Mouse (Mus musculus) CD4-positive, CD25-positive, alpha-beta regulatory T cell, adult 4 months (primary cell): ENCODE results near the gene Kxd1. TPM values are rescaled to one million over a fixed set of nuclear protein-coding genes. Genes with fewer than 3 reads are reported as not detected.
A peak's percentile ranks its signal among the peaks of the same experiment; 100 is the strongest.

Source experiments
- ATAC-seq: one replicate; pipeline ENCODE4 v1.8.0; 2017
- polyA plus RNA-seq, 2 experiments: library from polyadenylated mRNA; unstranded; fragments of 100-300 nt; shearing (Covaris generic); gene quantifications; one replicate each; pipeline ENCODE4 v1.2.1; 2017

Kxd1 gene
- polyA plus RNA-seq, 2 experiments from 2014 or later = 146 to 173 TPM

- no peak for ATAC-seq
Measured at GRCm38 (mm10) chr8:70546412-70546811, 18.7 kb upstream of the Kxd1 start.

GRCm38 (mm10) chr8:70544200-70544687 lies 16.5 kb upstream of the Kxd1 start:
- no peak for ATAC-seq

- no peak for ATAC-seq
Measured at GRCm38 (mm10) chr8:70541081-70541480, 13.3 kb upstream of the Kxd1 start.

GRCm38 (mm10) chr8:70540507-70541071 lies 12.8 kb upstream of the Kxd1 start:
- ATAC-seq = no peak

- no peak for ATAC-seq
Measured at GRCm38 (mm10) chr8:70540013-70540506, 12.3 kb upstream of the Kxd1 start.

- ATAC-seq = peak; percentile 78
Measured at GRCm38 (mm10) chr8:70539077-70539813, 11.5 kb upstream of the Kxd1 start, which contains the start of gene Ell. Gene Ell (plus strand): TSS chr8:70539457.

GRCm38 (mm10) chr8:70538633-70539076 lies 10.9 kb upstream of the Kxd1 start:
- ATAC-seq = peak; percentile 71

GRCm38 (mm10) chr8:70538024-70538579 lies 10.3 kb upstream of the Kxd1 start:
- ATAC-seq = no peak

- ATAC-seq = no peak
Measured at GRCm38 (mm10) chr8:70535701-70536100, 7.9 kb upstream of the Kxd1 start.

- no peak for ATAC-seq
Measured at GRCm38 (mm10) chr8:70535221-70535620, 7.5 kb upstream of the Kxd1 start.

- no peak for ATAC-seq
Measured at GRCm38 (mm10) chr8:70534281-70534680, 6.5 kb upstream of the Kxd1 start.

GRCm38 (mm10) chr8:70530314-70530713 lies 2.6 kb upstream of the Kxd1 start:
- ATAC-seq = no peak

GRCm38 (mm10) chr8:70529741-70530161 lies 2.0 kb upstream of the Kxd1 start:
- ATAC-seq = no peak

GRCm38 (mm10) chr8:70529299-70529698 lies 1.5 kb upstream of the Kxd1 start:
- no peak for ATAC-seq

- ATAC-seq = no peak
Measured at GRCm38 (mm10) chr8:70528182-70528797, 534 bp upstream of the Kxd1 start.

- no peak for ATAC-seq
Measured at GRCm38 (mm10) chr8:70527111-70527511, 645 bp downstream of the Kxd1 start.

GRCm38 (mm10) chr8:70522592-70523403 lies 5.0 kb downstream of the Kxd1 start:
- ATAC-seq = peak; percentile 88

- ATAC-seq = no peak
Measured at GRCm38 (mm10) chr8:70519606-70520005, 8.2 kb downstream of the Kxd1 start.

- no peak for ATAC-seq
Measured at GRCm38 (mm10) chr8:70519043-70519442, 8.7 kb downstream of the Kxd1 start.

GRCm38 (mm10) chr8:70517940-70518643 lies 9.7 kb downstream of the Kxd1 start:
- no peak for ATAC-seq

- no peak for ATAC-seq
Measured at GRCm38 (mm10) chr8:70513441-70513840, 14.3 kb downstream of the Kxd1 start.
